Mouse (Mus musculus) heart, adult 8-10 months (tissue): Measurements from ENCODE around the gene Slc16a7. TPM values are rescaled to one million over a fixed set of nuclear protein-coding genes. Genes with fewer than 3 reads are reported as not detected.
A peak's percentile ranks its signal among the peaks of the same experiment; 100 is the strongest.

Source experiments
- DNase-seq: peaks from one replicate; pipeline ENCODE4 v3.0.0; 2022; ENCODE audit warnings: low spot score
- total RNA-seq, 4 experiments: library from RNA; stranded (reverse); gene quantifications; 2 replicates each; pipeline ENCODE4 v1.2.4; 2022

The Slc16a7 gene
- total RNA-seq, 4 experiments from 2014 or later, result 6.7 to 20.2 (median 13.1) TPM

DNA sequence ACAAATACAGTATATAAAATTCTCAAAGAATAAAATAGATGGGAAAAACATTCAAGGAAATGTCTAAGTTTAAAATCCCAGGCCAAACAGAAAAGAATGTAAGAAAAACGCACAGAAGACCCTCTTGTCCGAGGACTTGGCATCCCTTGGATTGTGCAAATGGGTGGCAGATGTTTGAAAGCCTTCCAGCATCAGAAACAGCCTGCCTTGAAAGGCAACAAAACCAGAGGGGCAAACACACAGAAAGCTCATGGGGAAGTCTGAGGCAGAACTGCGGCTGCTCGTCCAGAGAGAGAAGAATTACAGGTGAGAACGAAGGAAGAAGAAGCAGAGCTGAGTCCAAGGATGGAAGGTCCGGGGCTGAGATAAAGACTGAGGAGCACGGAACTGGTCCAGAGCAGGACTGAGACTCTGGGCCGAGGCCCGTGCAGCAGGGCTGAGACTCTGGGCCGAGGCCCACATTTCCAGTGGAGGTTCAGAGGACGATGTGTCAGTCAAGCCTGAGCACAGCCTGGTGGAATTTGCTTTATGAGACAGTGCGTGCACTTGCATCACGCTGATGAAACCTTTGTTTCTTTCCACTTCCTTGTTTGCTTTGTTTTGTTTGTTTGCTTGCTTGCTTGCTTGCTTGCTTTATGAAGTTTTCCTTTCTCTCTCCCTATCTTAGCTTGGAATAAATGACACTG, 65.0 kb downstream of the Slc16a7 start:
- no peak for DNase-seq

DNA sequence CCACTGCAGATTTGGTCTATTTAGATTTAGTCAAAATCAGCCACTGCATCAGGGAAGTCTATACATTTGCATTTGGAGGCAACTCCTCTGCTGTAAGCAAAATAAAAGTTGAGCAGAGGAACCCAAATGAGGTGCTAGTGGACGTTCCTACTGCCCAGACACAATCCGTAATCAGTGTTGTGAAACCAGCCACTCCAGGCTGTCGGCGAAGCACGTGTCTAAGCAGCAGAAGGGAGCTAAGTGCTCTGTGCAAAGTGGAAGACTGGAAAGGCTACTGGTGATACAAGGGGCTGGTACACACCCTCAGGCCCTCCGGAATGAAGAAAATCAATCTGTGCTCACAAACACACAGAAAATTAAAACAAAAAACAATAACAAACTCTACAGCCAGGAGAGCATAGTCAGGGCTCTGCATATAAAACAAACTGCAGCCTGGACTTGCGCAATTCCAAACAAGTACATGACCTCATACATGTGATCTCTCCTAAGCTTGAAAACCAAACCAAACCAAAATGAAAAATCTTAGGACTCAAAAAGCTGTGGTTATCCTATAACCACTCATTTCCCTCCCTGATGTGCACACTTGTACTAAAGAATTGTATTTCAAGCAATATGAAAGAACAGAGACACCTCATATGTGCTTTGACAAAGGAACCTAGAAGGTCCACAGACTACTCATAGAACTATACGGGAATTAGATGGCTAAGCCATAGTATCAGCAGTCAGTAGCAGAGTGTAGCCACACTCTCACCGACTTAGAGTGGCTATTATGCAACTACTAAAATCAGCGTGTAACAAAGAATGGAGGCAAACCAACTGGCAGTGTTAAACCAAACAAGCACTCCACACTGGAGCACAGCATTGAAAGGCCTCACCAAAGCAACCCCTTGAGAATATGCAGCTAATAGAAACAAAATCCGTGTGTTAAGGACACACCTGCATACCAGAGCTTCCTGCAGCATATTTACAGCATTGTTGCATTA, 67.5 kb downstream of the Slc16a7 start:
- peak; percentile 9 for DNase-seq

DNA sequence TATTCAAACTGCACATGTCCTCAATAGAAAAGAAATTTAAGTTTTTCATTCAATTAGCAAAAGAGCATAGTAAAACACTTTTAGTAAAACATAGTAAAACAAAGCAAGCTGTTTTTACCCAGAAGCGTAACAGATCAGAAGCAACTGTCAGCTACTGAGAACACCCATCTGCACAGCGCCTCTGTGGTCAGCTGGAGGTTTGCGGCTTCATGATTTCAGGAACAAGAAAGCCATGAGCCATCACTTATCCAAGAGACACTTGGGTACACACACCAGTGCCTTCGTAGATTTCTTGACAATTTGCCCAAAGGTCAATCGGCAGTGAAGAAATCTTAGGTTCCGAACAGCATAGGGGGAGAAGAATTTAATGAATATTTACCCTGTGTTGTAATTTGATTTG, 71.9 kb downstream of the Slc16a7 start:
- peak; percentile 33 for DNase-seq

DNA sequence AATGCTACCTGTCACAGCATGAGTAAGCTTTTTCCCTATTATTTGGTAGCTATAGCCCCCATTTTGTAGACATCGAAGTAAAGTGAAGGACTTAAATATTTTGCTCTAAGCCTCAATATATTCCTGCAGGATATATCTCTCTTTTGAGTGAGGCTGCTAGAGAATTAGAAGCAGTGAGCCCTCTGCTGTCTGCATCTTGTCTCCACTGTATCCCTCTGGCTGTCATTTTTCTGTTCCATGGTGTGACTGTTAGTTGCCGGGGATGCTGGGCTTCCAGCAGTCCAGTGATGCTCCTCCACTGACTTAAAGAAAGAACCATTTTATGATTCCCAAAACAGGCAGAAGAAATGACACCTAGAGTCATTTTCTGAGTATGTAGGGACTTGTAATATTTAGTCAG, 78.4 kb downstream of the Slc16a7 start:
- no peak for DNase-seq

DNA sequence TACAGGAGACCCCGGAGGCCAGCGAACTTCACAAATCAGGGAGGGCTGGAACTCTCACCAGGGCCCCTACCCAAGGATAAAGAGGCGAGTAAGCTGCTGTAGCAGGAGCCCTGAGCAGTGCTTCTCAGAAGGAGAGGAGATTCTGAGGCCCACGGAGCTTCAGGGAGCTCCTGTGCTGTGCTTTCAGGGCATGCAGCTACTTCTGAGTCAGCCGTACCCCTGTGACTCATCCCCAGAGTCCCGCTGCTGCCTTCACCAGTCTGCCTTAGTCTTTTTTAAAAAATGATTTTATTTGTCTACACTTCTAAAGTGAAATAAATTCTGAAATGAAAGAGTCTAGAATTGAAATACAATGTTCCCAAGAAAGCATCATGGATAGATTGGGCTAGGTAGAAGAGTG, 91.2 kb downstream of the Slc16a7 start:
- DNase-seq, result no peak

DNA sequence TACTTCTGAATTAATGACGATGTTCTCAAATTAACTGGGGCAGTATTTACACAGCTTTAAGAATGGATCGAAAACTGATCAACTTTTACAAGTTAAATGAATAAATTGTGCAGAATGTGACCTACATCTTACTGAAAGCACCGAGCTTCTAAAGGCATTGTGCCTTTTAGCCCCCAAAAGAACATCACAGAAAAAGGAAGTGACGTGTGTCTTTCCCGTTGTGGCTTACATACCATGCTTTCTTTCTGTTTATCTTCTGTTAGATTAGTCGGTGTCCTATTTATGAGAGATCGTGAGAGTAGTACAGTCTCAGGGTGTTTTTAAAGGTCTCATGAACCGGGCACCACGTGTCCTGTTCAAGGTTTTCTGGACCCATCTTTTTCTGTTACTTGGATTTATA, 98.9 kb downstream of the Slc16a7 start:
- no peak for DNase-seq

DNA sequence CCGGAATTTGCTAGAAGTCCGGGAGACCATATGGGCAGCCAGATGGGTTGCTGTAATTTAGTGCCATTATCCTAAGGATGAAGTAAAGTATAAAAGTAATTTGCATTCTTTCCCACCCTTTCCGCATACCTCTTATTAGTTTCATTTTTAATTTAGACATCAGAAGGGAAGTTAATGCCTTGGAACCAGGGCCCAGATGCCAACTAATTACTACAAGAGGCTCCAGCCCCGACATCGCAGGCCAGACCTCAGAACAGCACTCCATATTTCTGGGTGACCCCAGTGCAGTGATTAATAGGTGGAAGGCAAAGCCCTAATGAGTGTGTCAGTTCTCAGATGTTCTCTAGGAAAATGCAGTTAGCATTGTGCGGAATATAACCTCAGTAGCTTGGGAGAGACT, 100.7 kb downstream of the Slc16a7 start:
- DNase-seq, result no peak

DNA sequence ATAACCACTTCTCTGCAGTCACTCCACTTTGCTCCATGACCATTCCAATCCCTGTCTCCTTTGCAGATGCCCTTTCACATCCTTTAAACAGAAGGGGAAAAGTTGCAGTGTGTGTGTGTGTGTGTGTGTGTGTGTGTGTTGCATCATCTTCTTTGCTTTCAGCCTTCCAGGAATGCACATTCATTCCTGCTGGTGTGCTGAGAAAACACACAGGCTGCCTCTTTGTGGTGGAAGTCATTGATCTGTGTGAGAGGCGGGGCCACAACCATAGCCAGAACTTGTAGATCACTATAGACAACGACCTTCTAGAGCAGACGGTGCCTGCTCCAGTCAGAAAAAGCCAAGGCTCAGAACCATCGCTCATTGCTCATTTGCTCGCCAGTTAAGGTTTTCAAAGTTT, 103.9 kb downstream of the Slc16a7 start:
- no peak for DNase-seq

DNA sequence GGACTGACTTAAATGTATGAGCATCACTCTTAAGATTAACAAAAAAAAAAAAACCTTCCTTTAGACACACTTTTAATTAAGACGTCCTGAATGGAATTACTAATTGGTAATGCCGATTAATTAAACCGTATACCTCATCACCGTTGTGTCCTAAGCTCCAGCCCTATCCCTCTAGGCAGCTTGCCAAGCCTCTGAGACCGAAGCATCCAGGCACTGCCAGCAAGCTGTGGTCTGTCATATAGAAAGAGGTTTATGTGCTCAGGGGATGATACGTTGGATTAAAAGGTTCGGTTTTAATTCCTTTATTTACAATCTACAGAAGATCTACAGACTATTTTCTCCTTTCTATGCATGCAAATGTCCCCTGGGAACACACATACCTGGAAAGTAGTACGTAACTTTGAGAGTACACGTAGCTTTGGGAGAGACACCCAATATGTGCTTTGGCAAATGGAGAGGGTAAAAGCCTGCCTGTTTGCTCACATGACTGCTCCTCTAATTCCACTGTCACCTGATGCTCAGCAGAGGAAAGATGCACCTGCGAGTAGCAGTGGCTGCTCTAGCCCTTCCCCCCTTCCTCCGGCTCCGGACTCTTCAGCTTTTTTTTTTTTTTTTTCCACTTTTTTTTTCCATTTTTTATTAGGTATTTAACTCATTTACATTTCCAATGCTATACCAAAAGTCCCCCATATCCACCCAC, 114.0 kb downstream of the Slc16a7 start:
- DNase-seq, result no peak

DNA sequence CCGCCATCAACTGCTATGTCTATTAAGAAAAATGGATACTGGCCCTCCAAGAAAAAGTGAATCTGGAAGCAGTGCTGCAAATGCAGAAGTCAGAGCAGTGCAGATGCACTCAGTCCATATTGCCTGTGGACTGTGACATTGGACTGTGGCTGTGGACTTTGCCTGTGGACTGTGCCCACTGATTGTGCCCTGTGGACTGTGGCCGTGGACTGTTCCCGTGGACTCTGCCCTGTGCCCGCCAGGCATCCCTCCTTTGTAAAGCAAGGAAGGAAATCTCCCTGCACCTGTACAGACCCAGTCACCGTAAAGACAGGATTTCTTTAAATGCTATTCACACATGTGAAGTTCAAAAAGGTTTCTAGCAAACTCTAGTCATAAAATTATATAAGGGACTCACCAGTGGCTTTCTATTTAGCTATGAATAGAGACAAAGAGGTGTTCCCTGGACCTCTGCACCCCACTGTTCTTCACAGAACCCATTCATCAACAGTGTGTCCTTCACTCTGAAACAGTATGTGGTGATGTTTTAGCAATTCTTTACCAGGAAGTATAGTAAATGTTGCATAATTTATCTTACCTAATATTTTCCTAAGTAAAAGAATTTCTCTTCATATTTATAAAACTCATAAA, 114.6 kb downstream of the Slc16a7 start:
- no peak for DNase-seq

DNA sequence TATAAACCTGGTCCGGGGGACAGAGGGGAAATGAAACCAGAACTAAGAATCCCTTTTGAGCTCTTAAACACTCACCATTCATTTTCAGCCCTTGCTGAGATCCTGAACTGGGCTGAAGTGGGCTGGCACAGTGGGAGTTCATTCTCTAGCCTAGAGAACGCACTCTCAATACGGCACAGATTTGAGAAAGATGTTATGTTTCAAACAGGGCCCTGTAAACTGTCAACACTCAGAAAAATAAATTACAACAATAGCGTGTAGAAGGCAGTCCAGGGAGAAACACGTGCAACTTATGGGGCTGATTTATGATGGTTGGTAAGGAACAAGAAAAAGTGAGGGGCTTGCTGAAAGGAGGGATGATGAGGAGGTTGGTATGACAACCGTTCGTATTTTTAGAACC, 115.5 kb downstream of the Slc16a7 start:
- no peak for DNase-seq

DNA sequence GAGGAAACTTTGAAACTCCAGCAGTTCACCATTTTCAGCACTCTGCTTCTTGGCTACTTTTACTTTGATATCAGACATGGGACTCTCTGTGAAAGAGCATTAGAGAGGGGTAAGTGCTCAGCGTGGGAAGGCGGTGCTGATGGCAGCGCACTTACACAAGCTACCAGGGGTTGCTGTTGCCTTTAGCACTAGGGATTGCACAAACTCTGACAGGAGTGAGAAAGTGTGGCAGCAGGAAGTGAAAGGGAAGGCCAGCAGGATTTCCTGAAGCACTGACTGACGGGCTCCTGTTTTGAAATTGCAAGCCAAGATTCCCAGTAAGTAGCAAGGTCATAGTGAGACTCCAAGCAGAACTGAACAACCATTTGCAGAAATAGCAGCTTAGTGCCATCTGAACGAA, 117.8 kb downstream of the Slc16a7 start:
- DNase-seq, result no peak

DNA sequence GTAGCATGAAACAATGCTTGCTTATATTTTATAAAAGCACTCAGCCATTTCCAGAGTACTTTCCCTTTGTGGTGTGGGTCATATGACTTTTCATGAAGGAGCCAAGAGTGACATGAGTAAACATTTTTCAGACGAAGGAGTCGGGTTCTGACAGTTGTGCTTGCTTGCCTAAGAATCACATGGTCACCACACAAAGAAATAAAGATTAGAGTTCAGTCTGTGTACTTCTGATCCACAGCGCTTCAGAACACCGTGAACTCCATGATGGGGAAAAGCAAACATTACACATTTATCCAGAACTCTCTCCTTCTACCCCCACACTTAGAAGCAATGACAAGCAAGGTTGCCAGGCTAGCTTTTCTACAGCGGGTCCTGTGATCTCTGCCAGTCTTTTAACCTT, 119.0 kb downstream of the Slc16a7 start:
- no peak for DNase-seq

DNA sequence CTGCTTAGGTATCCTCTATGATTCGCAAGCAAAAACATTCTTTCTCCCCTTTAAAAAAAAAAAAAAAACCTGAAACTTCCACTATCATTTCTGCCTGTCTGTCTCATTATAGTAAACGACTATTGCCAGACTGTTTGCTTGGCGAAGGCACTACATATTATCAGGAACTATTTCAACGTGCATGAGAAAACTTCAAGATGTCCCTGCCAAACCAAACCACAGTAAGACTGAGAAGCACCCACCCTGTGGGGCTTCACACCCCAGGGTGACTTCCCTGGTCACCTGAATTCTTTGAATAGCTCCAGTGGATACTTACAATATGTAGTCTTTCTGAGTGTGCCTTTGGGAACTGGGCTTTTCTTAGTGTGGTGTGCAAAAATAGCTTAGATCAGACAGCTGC, 122.9 kb downstream of the Slc16a7 start:
- DNase-seq, result no peak

DNA sequence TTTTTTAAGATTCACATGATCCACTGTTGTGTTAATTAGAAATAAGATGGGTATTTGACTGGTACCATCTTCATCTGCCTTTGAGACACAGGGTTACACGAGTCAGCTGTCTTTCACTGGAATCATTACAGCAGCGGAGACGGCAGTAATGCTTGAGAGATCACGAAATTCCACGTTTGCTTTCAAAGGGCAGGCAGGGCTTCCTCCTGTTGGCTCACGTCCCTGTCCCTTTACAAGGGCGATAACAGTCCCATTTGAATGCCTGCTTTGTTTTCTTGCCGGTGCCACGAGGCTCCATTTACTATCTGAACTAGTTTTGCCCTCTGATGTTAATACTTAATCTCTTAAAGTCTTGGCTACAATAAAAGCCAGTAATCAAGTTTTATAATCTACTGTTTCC, 123.4 kb downstream of the Slc16a7 start:
- no peak for DNase-seq

DNA sequence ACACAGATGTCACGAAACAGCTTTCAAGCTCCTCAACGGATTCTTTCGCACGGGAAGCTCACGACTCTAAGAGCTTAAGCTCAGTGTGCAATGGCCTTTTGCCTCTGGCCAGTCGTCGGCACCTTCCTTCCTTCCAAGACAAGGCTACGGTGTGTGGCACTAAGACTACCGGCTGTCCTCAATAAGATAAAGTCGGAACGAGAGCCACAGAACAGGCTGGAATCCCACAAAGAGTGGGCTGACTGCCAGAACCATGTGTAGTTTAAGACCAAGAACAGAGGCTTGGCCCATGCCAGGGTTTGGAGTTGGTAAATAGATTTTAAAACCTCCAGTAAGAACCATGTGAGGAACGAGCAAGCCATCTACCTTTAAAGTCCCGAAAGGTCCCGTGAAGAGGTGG, 123.8 kb downstream of the Slc16a7 start:
- DNase-seq, result no peak

DNA sequence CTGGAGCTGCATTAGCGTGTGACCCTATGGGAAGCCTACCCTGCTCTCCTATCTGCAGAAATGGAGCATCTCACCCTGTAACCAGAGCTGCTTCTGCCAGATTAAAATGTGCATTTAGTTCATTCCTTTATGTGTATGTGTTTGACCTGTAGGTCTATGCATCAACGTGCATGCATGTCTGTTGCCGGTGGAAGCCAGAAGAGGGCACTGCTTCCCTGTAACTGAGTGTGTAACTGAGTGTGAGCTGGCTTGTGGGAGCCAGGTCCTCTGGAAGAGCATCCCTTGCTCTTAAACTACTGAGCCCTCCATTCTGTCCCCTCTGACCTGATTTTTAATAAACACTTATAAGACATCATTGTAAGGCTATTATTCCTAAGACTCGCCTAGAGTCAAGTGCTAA, 124.3 kb downstream of the Slc16a7 start:
- peak; percentile 21 for DNase-seq

DNA sequence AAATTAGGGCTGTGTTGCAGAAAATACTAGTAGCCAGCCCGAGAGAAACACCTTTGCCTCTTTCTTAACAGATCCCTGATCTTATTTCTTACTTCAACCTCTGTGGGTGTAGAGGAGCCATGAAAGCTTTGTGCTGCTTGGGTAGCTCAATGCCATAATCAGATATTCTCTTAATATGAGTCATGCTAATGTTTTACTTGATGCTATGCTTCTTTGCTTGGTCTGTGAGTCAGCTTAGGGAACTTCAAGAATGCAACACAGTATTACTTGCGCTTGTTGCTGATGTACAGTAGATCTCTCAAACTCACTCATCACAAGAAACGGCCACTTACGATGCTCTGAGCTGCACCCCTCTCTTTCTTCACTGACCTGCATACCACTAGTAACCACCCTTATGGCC, 133.4 kb downstream of the Slc16a7 start:
- DNase-seq, result no peak

DNA sequence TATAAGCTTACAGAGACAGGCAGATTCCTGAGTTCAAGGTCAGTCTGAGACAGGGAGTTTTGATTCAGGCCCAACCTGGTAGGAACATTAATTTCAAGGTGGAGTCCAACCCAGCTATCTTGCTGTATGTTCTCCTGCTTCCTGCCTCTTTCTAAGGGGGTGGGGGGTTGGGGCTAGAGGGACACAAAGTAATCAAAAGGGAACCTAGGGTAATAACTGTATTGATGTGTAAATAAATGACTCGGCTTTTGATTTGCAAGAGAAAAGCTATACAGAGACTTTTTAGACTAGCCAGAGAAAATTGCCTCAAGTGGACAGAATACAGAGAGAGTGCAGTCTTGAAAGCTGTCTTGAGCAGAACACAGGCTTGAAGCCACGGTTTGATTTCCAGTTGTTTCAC, 174.7 kb downstream of the Slc16a7 start:
- DNase-seq, result no peak

DNA sequence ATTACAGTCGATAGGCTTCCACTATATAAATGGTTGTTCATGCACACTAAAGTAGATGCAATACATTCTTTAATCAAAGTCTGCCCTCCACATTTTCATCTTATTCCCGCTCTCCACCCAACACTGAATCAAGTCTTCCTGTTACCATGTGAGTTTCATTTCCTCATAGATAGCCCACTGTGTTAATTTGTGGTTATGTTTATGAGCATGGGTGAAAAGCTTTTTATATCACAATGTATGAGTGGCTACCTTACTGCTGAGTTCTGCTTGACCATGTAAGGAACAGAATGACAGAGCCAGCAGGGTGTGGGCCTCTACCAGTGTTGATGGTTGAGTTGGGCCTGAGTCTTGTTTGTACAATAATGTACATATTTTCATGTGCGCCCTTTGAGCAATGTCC, 175.5 kb downstream of the Slc16a7 start:
- DNase-seq, result no peak

DNA sequence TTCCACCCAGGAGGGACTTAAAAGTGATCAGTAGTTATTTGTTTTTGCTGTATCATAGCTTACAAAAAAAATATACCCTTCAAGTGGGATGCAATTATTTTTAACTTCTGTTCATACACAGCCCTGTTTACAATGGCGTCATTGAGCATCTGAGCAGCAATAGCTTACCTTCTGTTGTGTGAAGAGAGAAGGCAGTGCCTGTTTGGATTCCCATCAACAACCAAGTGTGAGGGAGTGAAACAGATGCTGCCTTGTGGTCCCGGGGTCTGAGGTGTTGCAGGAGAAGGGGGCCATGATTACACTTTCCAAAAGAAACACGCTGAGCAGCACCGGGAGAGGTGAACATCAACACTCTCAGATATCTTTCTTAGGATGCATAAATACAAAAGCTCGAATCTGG, 201.7 kb downstream of the Slc16a7 start:
- DNase-seq, result no peak

DNA sequence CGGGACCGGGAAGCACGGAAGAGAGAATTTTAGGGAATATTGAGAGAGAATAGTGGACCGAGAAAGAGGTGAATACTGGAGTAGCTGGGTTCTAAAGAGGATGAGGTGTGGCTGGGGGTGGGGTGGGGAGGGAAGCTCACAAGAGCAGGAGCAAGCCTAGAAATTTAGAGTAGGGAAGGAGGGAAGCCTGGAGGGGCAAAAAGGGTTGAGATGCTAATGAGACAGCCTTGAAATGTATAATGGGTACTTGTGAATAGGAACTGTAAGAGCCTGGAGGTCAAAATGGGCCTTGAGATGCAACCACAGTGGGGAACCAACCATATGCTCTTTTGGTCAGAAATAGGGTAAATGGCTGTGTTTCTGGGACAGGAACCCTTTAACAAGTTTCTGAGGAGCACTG, 203.9 kb downstream of the Slc16a7 start:
- no peak for DNase-seq
